Comparison of ENCODE assay signal across 17 mouse cellular contexts in the genomic region with DNA sequence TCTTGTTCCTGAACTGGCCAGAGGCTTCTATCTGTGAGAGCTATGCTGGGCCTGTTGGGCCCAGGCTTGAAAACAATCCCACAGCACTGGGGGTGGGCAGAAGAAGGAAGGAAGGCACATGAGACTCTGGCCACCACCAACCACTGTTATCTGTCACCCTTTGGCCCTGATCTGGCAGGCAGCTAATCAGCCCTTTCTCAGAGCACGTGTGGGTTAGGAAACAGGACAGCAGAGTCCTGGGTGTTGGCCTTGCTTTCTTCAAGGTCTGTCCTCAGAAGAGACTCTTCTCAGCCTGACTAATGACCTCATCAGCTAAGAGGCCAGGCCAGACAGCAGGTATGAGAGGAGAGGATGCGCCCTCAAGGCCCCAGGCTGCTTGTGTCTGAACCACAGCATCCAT. TPM values are rescaled to one million over a fixed set of nuclear protein-coding genes. Genes with fewer than 3 reads are reported as not detected.
A peak's percentile ranks its signal among the peaks of the same experiment; 100 is the strongest.
DNase-seq lines count a peak whose midpoint lies in the region; ATAC-seq and TF ChIP-seq lines count a peak whose summit lies in the region.
"Had no signal": no experiment of that assay in that cellular context is flagged by ENCODE, and none has a peak within 500 bp of the region (broad histone marks: within the 10 kb centered on the region; RNA-seq: fewer than 3 reads in every experiment).

No protein-coding gene starts in this region.

- DNase-seq in heart, adult 2 months: no peak
- DNase-seq in heart, adult 18-20 months: no peak
- DNase-seq in stomach, postnatal 0 days (ENCODE audit: low spot score): no peak
- no peak for DNase-seq in retina, embryonic 14.5 days (ENCODE audit: low spot score)
- DNase-seq in B cell, adult 2 months: no peak
- DNase-seq: adrenal gland, postnatal 25 days; cerebellum, adult 18-20 months; gastrocnemius, postnatal 10 days; heart, postnatal 4 days; right cerebral cortex, postnatal 14 days had no signal

- H3K4me2 ChIP-seq in stomach, embryonic 15.5 days: no peak overlapping the region
- no peak overlapping the region for H3K4me2 ChIP-seq in stomach, postnatal 0 days (replicated peaks; ENCODE audit: low read depth)
- H3K4me2 ChIP-seq: embryonic facial prominence, embryonic 12.5 days; limb, embryonic 12.5 days; lung, embryonic 15.5 days had no signal

- peak overlapping the region; percentile 7; the same call in 1 of the 2 replicates for H3K27ac ChIP-seq in heart, adult 2 months
- H3K27ac ChIP-seq in stomach, embryonic 15.5 days: no peak overlapping the region
- no peak overlapping the region for H3K27ac ChIP-seq in stomach, postnatal 0 days (replicated peaks)
- H3K27ac ChIP-seq: embryonic facial prominence, embryonic 12.5 days; limb, embryonic 12.5 days; lung, embryonic 15.5 days had no signal

- 62% methylated on average over 2 of the region's 2 CpGs for WGBS in heart, adult 2 months
- WGBS in stomach, embryonic 15.5 days: 71% methylated on average over 2 of the region's 2 CpGs
- 68% methylated on average over 2 of the region's 2 CpGs for WGBS in stomach, postnatal 0 days

- H3K27me3 ChIP-seq in heart, adult 2 months (ENCODE audit: control insufficient read depth, insufficient read depth, low read length): no peaks in the 10 kb centered on the region
- H3K27me3 ChIP-seq in stomach, embryonic 15.5 days (replicated peaks): no peaks in the 10 kb centered on the region
- no peaks in the 10 kb centered on the region for H3K27me3 ChIP-seq in stomach, postnatal 0 days (ENCODE audit: control insufficient read depth, insufficient read depth, low read length)
- H3K27me3 ChIP-seq: embryonic facial prominence, embryonic 12.5 days; limb, embryonic 12.5 days; lung, embryonic 15.5 days had no signal

- intact Hi-C loops in heart, adult 2 months (cut with DNase I): loop anchor here (5.0 kb wide), 1 partner anchor 145 kb away; no protein-coding TSS in a partner anchor

- H3K9me3 ChIP-seq in stomach, embryonic 15.5 days: no peaks in the 10 kb centered on the region
- H3K9me3 ChIP-seq in stomach, postnatal 0 days (ENCODE audit: control insufficient read depth, low read length): no peaks in the 10 kb centered on the region
- H3K9me3 ChIP-seq: embryonic facial prominence, embryonic 12.5 days; limb, embryonic 12.5 days; lung, embryonic 15.5 days had no signal

- no peak for TF ChIP-seq POLR2A in heart, adult 2 months (IDR thresholded peaks at IDR 0.05; ENCODE audit: insufficient read depth, low read depth, low read length)

- TF ChIP-seq EP300 in heart, adult 2 months (IDR thresholded peaks at IDR 0.05; ENCODE audit: insufficient read depth, low read depth, low read length): 0 out of 2 replicates have a peak, but pooled peaks have one; percentile 60
- no peak for TF ChIP-seq EP300 in stomach, postnatal 0 days (optimal IDR thresholded peaks at IDR 0.05)

- peak; percentile 24; the same call in 1 of the 2 replicates for ATAC-seq in stomach, embryonic 15.5 days (ENCODE audit: insufficient read depth, low FRiP score, low read depth)
- ATAC-seq in stomach, postnatal 0 days (ENCODE audit: low FRiP score, low TSS enrichment): no peak
- peak; percentile 61; the same call in 1 of the 2 replicates for ATAC-seq in megakaryocyte, adult 5-6 weeks (ENCODE audit: poor library complexity, severe bottlenecking)
- ATAC-seq: hindbrain, embryonic 16.5 days; intestine, postnatal 0 days had no signal

- no peaks in the 10 kb centered on the region for H3K79me2 ChIP-seq in heart, adult 2 months (replicated peaks; ENCODE audit: control insufficient read depth, insufficient read depth, low read length)

- no peak overlapping the region for H3K9ac ChIP-seq in heart, adult 2 months (ENCODE audit: low read depth, low read length)
- no peak overlapping the region for H3K9ac ChIP-seq in stomach, embryonic 15.5 days
- H3K9ac ChIP-seq in stomach, postnatal 0 days (ENCODE audit: low read length): no peak overlapping the region
- H3K9ac ChIP-seq: embryonic facial prominence, embryonic 12.5 days; limb, embryonic 12.5 days; lung, embryonic 15.5 days had no signal

- H3K4me3 ChIP-seq in heart, adult 2 months: no peak overlapping the region
- no peak overlapping the region for H3K4me3 ChIP-seq in stomach, embryonic 15.5 days (replicated peaks)
- no peak overlapping the region for H3K4me3 ChIP-seq in stomach, postnatal 0 days (ENCODE audit: low read depth, low read length)
- H3K4me3 ChIP-seq: embryonic facial prominence, embryonic 12.5 days; limb, embryonic 12.5 days; lung, embryonic 15.5 days had no signal

- TF ChIP-seq CTCF in heart, adult 2 months (IDR thresholded peaks at IDR 0.05): no peak
- TF ChIP-seq CTCF in stomach, postnatal 0 days (IDR thresholded peaks at IDR 0.05; ENCODE audit: low read depth): no peak

- peaks cover 14% of the 10 kb centered on the region for H3K4me1 ChIP-seq in heart, adult 2 months (ENCODE audit: control insufficient read depth, insufficient read depth, low read length)
- peaks cover 16% of the 10 kb centered on the region for H3K4me1 ChIP-seq in stomach, embryonic 15.5 days
- H3K4me1 ChIP-seq in stomach, postnatal 0 days (replicated peaks; ENCODE audit: control insufficient read depth, insufficient read depth): no peaks in the 10 kb centered on the region; the same call in 1 of the 2 replicates
- H3K4me1 ChIP-seq: lung, embryonic 15.5 days had no signal

- H3K36me3 ChIP-seq in heart, adult 2 months (ENCODE audit: control insufficient read depth, insufficient read depth, low read length): no peaks in the 10 kb centered on the region
- H3K36me3 ChIP-seq in stomach, embryonic 15.5 days: peaks cover 10% of the 10 kb centered on the region
- H3K36me3 ChIP-seq in stomach, postnatal 0 days (ENCODE audit: control insufficient read depth, insufficient read depth, low read length): no peaks in the 10 kb centered on the region; the same call in 1 of the 2 replicates

RNA-seq across cellular contexts. Expression of gene Rgs12, which starts 38.2 kb away (rescaled TPM):
- total RNA-seq in heart, adult 2 months (2021): 10 to 100 TPM; 13.1 to 16.5 TPM
- 26.2 and 27.7 TPM in 2 replicates for polyA plus RNA-seq in heart, adult 2 months (2012; rRNA removed)
- 10 to 100 TPM; 18.9 to 20.4 TPM for total RNA-seq in heart, adult 18-20 months (2021)
- 26.8 and 28.1 TPM in 2 replicates for polyA plus RNA-seq in stomach, embryonic 15.5 days (2015; fragmentation: Nextera tagmentation; extraction: Ambion mirVana)
- 12.7 and 14.2 TPM in 2 replicates for polyA plus RNA-seq in stomach, postnatal 0 days (2015; fragmentation: Nextera tagmentation; extraction: Ambion mirVana)
- total RNA-seq in megakaryocyte, adult 5-6 weeks (2015): 5.7 and 8.5 TPM in 2 replicates
- 6.2 and 7.1 TPM in 2 replicates for total RNA-seq in megakaryocyte, adult 5-6 weeks (2017)

RNA-seq across cellular contexts. Expression of gene Hgfac, which starts 53.9 kb away (rescaled TPM):
- under 1 TPM; 0.47 to 0.96 TPM for total RNA-seq in heart, adult 2 months (2021)
- 0.94 and 1.3 TPM in 2 replicates for polyA plus RNA-seq in heart, adult 2 months (2012; rRNA removed)
- total RNA-seq in heart, adult 18-20 months (2021): under 1 TPM; 0.20 to 0.64 TPM
- 5.2 and 9.3 TPM in 2 replicates for polyA plus RNA-seq in stomach, embryonic 15.5 days (2015; fragmentation: Nextera tagmentation; extraction: Ambion mirVana)
- 1.6 and 2.5 TPM in 2 replicates for polyA plus RNA-seq in stomach, postnatal 0 days (2015; fragmentation: Nextera tagmentation; extraction: Ambion mirVana)
- total RNA-seq in megakaryocyte, adult 5-6 weeks (2015): not detected in 2 replicates
- total RNA-seq in megakaryocyte, adult 5-6 weeks (2017): 0.44 TPM in 1 of 2 replicates, not detected in the other
